Mouse (Mus musculus): ENCODE results near the gene Tmem39b. TPM values are rescaled to one million over a fixed set of nuclear protein-coding genes. Genes with fewer than 3 reads are reported as not detected.

Tmem39b gene
- 10 to 100 TPM; 24.1 to 26.0 TPM for polyA plus RNA-seq (2017; shearing (Covaris generic))

DNA sequence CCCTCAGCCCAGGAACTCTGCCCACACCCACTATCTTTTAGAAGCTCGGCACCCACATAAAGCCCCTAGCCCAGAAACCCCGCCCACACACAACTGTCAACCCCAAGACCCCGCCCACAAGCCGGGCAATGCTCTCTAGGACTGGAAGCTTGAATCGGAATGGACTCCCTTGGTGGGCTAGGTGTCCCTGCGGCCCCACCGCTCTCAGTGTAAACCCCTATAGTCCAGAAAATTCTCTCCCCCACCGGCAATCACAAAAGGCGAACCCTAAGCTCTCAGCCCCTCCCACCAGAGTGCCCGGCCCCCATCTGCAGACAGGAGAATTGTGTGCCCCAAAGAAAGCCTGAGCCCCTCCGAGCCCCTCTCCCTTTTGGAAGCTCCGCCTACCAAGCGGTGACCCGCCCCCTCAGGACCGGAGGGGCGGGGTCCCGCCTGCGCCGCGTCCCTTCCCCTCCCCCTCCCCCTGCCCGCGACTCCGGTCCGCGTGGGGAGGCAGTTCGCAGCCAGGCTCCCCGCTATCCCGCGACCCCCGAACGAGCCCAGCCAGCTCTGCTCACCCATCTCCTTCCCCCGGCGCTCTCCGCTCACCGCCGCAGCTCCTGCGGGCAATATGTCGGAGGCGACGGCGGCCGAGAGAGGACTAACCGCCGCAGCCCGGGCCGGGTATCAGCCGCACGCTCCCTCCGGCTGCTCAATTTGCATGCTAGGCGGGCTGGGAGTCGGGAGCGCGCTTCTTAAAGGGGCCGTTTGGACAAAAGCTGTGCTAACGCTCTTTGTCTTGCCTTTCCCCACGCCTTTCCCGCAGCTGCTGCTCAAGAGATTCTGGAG is at the start of gene Tmem39b:
TSS of gene Tmem39b (minus strand) at position 681 of the 828 bp plus-strand sequence.

DNA sequence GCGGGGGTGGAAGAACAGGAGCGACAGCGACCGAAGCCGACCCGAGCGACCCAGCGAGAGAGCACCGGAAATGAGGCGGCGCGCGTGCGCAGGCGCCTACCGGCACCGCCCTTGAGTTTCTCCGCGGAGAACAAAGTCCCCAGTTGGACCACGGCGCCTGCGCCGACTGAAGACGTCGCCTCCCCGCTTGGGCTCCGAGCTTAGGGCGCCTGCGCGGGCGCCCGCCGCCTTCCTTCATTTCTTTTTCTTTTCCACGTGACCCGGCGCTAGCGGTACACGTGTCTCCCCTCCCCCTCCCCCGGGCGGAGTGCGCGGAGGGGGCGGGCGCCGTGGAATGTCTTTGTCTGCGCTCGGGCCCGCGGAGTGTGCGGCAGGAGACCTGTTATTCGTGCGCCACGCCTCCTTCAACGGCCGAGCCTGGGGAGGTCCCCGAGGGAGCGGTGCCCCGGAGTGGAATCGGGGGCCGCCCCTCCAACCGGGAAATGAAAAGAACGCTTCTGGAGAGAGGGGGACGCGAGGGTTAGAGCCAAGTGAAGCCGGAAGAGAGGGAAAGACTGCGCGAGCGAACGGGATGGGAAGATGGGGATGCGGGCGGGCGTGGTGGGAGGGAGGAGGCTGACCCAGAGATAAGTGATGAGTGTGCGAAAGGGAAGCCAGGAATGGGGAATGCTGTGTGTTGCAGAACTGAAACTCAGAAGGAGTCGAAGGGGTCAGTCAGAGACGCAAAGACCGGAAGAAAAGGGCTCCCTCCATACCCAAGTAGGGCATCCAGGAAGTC is 45.8 kb upstream of the Tmem39b start, which contains the start of gene Khdrbs1:
TSS of gene Khdrbs1 (minus strand) at position 72 of the 778 bp plus-strand sequence.

DNA sequence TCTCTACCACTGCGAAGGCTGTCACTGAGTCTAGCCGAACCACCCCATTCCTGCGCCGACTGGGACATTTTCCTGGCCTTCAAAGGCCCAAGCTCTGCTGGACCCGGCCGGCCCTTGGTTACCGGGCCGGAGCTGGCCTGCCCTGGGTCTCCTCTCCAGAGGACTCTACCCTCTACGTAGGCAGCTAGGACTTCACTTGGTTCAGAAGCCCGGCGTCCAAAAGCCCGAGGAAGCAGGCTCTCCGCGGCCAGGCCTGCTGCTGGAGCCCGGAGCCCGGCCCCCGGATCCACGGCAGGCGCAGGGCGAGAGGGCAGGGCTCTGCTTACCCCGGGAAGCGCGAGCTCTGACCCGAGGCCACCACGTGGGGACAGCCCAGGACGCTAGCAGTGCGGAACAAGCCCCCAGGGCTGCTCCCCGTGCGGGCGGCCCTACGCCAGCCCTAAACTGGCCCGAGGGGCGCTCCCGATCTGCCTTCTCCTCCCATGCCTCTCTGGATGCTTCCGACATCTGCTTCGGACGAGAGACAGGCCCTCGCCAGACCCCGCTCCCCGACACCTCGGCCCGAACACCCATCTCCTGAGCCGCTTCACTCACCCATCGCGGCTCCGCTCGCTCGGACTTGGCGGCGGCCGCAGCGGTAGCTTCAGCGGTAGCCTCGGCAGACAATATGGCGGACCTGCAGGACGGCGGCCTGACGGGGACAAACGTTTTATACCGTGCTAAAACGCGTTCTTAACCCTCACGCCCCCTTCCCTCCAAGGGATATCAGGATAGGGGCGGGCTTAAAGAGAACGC is 24.4 kb downstream of the Tmem39b start, which contains the start of gene Kpna6:
TSS of gene Kpna6 (minus strand) at position 685 of the 795 bp plus-strand sequence.

DNA sequence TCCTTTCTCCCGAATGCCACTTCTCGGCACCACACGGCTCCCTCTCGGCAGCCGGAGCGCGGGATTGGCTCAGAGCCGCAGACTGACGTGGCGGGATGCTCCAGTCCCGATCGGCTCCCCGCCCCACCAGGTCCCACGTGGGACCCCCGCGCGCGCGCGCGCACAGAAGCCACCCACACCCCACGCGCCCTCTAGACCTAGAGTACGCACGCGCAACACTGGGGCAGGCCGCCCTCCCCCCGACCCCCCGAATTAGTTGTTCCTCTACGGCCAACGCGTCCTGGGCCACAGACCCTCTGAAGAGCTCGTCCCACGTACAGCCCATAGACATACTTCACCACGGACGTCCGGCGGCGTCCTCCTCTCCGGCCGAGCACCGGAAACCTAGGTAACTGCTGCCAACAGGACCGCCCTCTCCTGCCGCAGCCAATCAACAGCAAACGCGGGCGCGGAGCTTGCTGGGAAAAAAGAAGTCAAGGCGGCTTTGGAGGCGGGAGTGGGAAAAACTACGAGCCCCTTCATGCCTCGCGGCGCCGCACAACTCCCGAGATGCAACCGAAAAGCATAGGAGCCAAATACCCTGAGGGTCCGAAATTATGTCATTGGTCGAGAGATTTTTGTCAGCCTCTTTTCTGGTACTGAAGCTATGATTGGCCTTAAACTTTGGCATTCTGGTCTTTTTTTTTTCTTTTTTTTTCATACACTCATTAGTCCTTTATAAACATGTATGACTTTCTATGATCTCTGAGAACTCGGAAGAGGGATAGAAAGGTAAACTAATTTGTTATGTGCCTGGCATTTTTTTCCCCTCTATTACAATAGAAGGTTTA is 55.8 kb downstream of the Tmem39b start, which contains the start of gene Txlna:
TSS of gene Txlna (minus strand) at position 428 of the 830 bp plus-strand sequence.

Other genes with a start within 250 kb of the Tmem39b start
- 10 to 100 TPM; 26.0 to 29.6 TPM for gene Bsdc1, start 235.3 kb downstream of the Tmem39b start, polyA plus RNA-seq (2017; shearing (Covaris generic))
- gene Tssk3, start 205.8 kb downstream of the Tmem39b start, polyA plus RNA-seq (2017; shearing (Covaris generic)) = not detected
- gene Fam229a, start 205.6 kb downstream of the Tmem39b start, polyA plus RNA-seq (2017; shearing (Covaris generic)) = not detected
- gene Marcksl1, start 183.3 kb downstream of the Tmem39b start, polyA plus RNA-seq (2017; shearing (Covaris generic)) = 10 to 100 TPM; 49.7 to 61.2 TPM
- gene Hdac1, start 154.1 kb downstream of the Tmem39b start, polyA plus RNA-seq (2017; shearing (Covaris generic)) = 100 to 1,000 TPM; 282 to 317 TPM
- 1,000 to 10,000 TPM; 1,347 to 1,373 TPM for gene Lck, start 123.2 kb downstream of the Tmem39b start, polyA plus RNA-seq (2017; shearing (Covaris generic))
- under 1 TPM in 1 of 2 experiments, not detected in 1; 0.47 TPM for gene Fam167b, start 118.3 kb downstream of the Tmem39b start, polyA plus RNA-seq (2017; shearing (Covaris generic))
- 100 to 1,000 TPM; 194 to 246 TPM for gene Eif3i, start 96.2 kb downstream of the Tmem39b start, polyA plus RNA-seq (2017; shearing (Covaris generic))
- 100 to 1,000 TPM; 215 to 273 TPM for gene Tmem234, start 96.2 kb downstream of the Tmem39b start, polyA plus RNA-seq (2017; shearing (Covaris generic))
- 1 to 10 TPM; 4.6 to 7.9 TPM for gene Dcdc2b, start 82.6 kb downstream of the Tmem39b start, polyA plus RNA-seq (2017; shearing (Covaris generic))
- 10 to 100 TPM; 26.3 to 35.0 TPM for gene Iqcc, start 77.7 kb downstream of the Tmem39b start, polyA plus RNA-seq (2017; shearing (Covaris generic))
- gene Ccdc28b, start 72.9 kb downstream of the Tmem39b start, polyA plus RNA-seq (2017; shearing (Covaris generic)) = 10 to 100 TPM; 29.9 to 68.8 TPM
- 10 to 100 TPM; 60.1 to 66.5 TPM for gene Txlna, start 55.8 kb downstream of the Tmem39b start, polyA plus RNA-seq (2017; shearing (Covaris generic))
- gene Kpna6, start 24.1 kb downstream of the Tmem39b start, polyA plus RNA-seq (2017; shearing (Covaris generic)) = 10 to 100 TPM; 14.3 to 20.6 TPM
- 100 to 1,000 TPM; 139 to 167 TPM for gene Khdrbs1, start 45.5 kb upstream of the Tmem39b start, polyA plus RNA-seq (2017; shearing (Covaris generic))
- 100 to 1,000 TPM; 488 to 498 TPM for gene Ptp4a2, start 114.4 kb upstream of the Tmem39b start, polyA plus RNA-seq (2017; shearing (Covaris generic))
- not detected for gene Spocd1, start 232.4 kb upstream of the Tmem39b start, polyA plus RNA-seq (2017; shearing (Covaris generic))

Data from activated CD4-positive, CD25-positive, alpha-beta regulatory T cell (primary cell).